Mouse (Mus musculus) ES-E14 (cell line): Measurements from ENCODE around the gene Tgoln1.

Experiments used
- CHD2 ChIP-seq: IDR thresholded peaks from 2 replicates; pipeline ENCODE4 v1.6.1; 2014; ENCODE audit warnings: mild to moderate bottlenecking, low read depth, low read length, inconsistent platforms
- MAFK ChIP-seq: IDR thresholded peaks from 2 replicates; pipeline ENCODE4 v1.6.1; 2014; ENCODE audit warnings: mild to moderate bottlenecking, low read depth, low read length, inconsistent platforms; ENCODE audit not compliant: insufficient read depth
- ZC3H11A ChIP-seq: IDR thresholded peaks from 2 replicates; pipeline ENCODE4 v1.6.1; 2012; ENCODE audit warnings: low read depth, mild to moderate bottlenecking, inconsistent platforms, low read length, borderline replicate concordance
- ZNF384 ChIP-seq: IDR thresholded peaks from 2 replicates; pipeline ENCODE4 v1.6.1; 2012; ENCODE audit warnings: low read depth, low read length, inconsistent platforms

DNA sequence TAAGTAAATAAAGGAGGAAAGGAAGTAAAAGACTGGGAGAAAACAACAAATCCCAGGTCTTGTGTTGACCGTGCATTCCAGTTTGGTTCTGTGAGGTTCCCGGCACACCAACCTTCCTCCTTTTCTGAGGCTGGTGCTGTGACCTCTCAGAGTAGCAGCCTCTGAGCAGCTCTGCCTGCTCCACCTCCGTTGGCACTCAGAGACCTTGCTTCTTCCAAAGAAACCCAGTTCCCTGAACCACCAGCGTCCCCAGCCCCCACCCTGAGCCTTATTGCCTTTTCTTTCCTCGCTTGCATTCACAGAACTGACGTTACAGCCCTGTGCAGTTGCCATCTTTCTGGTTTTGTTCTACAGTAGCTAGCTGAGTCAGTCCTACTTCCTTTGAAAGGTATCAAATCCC lies 16.6 kb downstream of the Tgoln1 start:
- TF ChIP-seq CHD2 (no peak), MAFK (no peak), ZNF384 (no peak), ZC3H11A (no peak)
